Mouse (Mus musculus) left cerebral cortex, postnatal 4 days (tissue): ENCODE results near the gene Fabp3. TPM values are rescaled to one million over a fixed set of nuclear protein-coding genes. Genes with fewer than 3 reads are reported as not detected.

ENCODE experiments used
- DNase-seq: peaks from one replicate; pipeline ENCODE4 v3.0.0-alpha.2; 2022
- intact Hi-C: fragments of 180-260 bp; cut with DNase I; formaldehyde crosslinking; loops from one replicate; pipeline ENCODE4 v1.15.1; 2025
- total RNA-seq, 2 experiments: library from RNA; stranded (reverse); gene quantifications; 2 replicates each; pipeline ENCODE4 v1.2.3; 2021

Fabp3 gene
- total RNA-seq, 2 experiments from 2014 or later: 192 to 199 TPM

DNA sequence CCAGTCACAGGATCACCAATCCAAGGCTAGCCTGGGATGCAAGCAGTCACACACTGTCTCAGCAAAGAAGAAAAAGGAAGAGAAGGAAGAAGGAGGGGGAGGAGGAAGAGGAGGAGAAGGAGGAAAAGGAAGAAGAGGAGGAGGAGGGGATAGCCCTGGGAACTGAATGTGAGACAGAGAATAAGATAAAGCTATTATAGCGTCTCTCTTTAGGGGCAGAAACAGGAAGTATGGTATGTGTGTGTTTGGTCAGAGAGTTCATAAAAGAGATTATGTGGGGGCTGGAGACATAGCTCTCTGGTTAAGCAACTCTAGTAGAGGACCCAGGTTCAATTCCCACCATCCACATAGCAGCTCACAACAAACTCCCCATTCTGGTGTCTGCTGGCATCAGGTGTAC lies 14.8 kb downstream of the Fabp3 start:
- no peak for DNase-seq
- intact Hi-C loops: no loop called here

DNA sequence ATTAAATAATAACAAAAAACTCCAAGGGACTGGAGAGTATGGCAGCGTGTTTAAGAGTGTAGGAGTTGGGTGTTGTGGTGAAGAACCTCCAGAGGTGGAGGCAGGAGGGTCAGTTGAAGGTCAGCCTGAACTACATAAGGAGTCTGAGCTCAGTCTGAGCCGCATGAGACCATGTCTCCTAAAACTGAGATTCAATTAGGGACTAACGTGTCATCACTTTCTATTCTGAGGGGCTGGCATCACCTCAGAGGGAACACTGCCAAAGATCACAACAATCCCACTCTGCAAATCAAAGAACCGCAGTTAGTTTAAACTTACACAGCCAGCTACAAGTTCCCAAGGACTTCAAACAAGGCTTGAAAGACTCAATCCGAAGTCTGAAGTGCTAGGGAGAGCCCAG lies 15.2 kb downstream of the Fabp3 start:
- DNase-seq: no peak
- intact Hi-C loops: no loop called here

DNA sequence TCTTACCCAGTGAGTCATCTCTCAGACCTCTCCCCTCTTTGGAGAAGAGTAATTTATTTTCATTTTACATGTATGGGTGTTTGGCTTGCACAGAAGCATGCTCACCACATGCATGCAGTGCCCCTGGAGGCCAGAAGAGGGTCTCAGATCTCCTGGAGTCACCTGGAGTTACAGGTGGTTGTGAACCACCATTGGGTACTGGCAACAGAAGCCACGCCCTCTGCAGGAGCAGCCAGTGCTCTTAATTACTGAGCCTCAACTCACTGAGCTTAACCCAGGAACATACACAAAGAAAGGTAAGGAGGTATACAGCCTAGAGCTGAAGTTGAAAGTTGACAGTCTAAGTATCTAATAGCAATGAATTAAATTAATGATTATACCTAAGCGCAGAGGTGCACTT lies 17.1 kb downstream of the Fabp3 start:
- intact Hi-C loops: no loop called here
- DNase-seq: no peak

DNA sequence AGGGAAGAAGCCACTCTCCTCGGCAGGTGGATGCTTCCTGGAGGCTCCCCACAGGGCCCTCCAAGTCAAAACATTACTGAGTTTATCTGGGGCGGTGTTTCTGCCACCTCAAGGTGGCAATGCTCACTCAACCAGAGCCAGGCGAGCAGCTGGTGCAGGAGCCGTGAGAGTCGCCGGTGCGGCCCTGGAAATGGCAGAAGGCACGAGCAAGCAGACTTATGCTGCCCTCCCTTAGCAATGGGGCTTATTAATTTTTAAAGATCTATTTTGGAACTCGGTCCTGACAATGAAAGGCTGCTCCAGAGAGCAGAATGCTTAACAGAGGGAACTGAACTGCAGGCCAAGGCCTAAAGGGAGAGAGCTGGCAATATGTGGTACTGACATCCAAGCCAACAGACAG lies 19.0 kb downstream of the Fabp3 start:
- DNase-seq: peak; percentile 45
- intact Hi-C loops: no loop called here

DNA sequence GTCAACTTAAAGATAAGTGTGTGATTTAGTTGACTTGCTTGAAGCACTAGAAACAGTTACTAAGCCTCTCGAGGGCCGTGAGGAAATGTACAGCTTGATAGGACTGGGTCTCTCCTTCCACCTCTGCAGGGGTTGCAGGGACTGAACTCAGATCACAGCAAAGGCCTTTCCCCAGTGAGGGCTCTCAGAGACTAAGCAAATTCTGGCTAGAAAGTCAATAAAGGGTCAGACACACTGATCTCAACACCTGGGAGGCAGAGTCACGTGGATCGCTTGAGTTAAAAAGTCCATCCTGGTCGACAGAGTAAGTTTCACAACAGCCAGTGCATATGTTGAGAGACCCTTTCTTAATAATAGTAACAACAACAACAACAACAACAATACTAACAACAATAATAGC lies 27.5 kb downstream of the Fabp3 start:
- DNase-seq: no peak
- intact Hi-C loops: no loop called here

DNA sequence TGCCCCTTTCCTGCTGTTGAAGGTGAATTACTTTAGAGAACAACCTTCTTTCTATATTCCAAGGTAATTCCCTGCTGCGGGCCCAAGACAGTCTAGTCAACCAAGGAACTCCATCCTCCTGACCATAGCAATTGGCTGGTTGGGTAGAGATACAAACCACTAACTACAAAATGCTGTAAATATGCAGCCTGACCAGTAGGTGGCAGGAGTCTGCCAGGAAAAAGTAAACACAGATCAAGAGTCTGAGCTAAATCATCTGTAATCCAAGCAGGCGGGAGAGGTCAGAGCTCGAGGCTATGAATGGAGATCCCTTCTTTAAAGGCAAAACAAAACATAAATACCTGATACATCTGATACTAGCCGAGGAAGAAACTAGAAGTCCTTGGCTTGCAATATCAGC lies 33.3 kb downstream of the Fabp3 start:
- peak; percentile 31 for DNase-seq
- intact Hi-C loops: loop anchor here (5.0 kb wide), 1 partner anchor 606 kb away; no protein-coding TSS in a partner anchor

DNA sequence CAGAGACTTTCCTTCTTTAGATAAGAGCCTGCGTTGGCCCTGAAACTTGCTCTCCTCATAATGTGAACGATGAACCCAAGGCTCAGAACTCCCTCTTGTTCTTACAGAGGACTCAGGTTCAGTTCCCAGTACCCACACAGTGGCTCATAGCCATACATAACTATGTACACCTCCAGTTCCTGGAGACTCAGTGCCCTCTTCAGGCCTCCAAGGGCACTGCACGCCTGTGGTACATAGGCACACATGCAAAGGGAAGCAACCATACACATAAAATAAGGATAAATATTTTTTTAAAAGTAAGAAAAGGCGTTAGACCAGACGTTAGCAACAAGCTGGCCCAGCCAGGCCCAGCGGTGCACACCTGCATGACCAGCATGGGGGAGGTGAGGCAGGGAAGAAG lies 41.3 kb downstream of the Fabp3 start:
- intact Hi-C loops: no loop called here
- DNase-seq: no peak

DNA sequence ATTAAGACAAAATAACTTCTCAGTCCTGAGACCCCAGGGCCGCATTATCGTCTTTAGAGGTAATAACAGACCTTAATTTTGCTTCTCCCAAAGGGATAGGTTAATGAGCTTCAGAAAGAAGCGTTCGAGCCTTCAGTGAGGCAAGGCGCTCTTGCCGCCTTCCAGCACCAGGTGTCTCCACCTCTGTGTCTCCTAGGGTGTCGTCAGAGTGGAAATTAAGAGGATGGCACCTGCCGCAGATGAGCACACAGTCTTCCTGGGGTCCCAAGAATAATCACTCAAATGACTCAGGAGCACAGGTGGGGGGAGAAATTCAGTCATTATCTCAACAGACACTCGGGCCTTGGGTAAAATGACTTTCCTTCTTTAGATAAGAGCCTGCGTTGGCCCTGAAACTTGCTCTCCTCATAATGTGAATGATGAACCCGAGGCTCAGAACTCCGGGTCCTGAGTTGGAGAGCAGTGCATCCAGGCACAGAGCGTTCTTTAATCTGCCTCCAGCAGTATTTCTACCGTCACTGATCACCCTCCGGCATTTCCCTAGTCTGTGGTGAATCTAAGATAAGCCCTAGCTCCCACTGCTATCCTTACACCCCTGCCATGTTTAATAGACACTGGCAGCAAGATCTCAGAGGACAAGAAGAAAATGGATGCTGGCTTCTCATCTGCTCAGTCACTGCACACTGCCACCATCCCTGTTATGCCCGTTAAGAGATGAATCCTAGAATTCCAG lies 42.5 kb downstream of the Fabp3 start:
- no peak for DNase-seq
- intact Hi-C loops: no loop called here

DNA sequence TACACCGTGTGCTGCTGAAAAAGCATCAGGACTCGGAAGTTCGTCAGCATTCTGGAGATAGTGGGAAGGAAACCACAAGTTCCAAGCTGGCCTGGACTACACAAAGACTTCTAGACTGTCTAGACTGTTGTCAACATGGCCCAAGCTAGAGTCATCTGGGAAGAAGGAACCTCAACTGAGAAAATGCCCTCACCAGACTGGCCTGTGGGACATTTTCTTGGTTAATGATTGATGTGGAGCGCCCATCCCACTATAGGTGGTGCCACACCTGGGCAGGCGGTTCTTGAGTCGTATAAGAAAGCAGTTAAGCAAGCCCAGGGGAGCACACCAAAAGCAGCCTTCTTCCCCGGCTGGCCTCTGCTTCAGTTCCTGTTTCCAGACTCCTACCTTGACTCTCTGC lies 44.2 kb downstream of the Fabp3 start:
- intact Hi-C loops: no loop called here
- DNase-seq: no peak

DNA sequence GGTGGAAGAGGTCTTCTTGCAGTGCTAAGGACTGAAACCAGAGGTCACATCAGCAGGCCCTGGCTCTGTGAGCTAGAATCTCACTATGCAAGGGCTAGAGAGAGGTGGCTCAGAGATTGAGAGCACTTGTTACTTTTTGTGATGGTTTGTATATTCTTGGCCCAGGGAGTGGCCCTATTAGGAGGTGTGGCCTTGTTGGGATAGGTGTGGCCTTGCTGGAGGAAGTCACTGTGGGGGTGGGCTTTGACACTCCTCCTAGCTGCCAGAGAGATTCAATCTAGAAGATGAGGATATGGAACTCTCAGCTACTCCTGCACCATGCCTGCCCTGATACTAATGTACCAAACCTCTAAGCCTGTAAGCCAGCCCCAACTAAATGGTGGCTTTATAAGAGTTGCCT lies 49.6 kb downstream of the Fabp3 start:
- no peak for DNase-seq
- intact Hi-C loops: no loop called here

DNA sequence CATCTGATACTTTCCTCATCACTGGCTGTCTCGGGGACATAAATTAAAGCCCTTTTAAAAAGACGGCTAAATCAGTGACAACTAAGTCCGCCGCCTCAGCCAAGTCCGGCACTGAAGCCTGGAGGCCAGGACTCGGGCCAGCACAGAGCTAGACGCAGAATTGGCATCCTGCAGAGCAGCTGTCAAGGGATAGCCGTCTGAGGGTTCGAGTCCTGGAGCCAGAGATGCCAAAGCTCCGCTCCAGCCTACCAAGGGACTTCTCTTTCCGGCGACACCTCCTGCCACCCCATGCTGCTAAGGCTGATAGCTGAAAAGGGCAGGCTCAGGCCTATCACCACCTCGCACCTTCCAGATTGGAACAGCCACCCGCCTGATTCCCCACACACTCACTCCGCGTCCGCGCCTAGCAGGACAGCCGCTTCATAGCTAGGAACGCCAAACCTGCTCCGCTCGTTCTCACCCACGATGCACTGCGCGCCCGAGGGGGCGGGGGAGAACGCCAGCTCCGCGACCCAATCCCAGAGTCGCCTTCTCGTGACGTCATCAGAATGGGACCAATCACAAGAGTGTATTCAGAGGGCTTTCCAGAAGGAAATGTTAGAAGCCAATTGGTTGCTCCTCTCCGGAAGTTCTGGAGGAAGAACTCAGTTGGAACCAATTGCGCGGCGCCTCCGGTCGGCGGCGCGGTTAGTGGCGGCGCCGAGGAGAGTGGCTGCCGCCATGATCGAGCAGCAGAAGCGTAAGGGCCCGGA lies 51.3 kb downstream of the Fabp3 start, which contains the start of the genes Zcchc17 and Snrnp40:
Gene Zcchc17, minus strand, starts transcription at position 458 of the 752 bp plus-strand sequence.
Gene Snrnp40, plus strand, starts transcription at position 647 of the 752 bp plus-strand sequence.
- peak; percentile 99 for DNase-seq
- intact Hi-C loops: no loop called here

DNA sequence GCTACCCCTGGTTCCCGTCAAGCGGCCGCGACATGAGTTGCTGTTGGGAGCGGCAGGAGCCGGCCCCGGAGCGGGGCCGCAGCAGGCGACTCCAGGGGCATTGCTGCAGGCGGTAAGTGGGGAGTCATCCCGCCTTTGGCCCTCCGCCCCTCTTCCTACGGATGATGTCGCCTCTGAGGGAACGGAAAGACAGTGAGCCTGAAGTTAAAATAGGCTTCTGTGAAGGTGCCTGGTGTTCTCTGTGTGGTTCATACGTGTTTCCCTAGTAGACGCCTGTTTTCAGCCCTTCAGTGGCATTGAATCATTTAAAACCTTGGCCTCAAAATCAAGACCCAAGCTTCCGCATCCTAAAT lies 51.8 kb downstream of the Fabp3 start:
- intact Hi-C loops: no loop called here
- no peak for DNase-seq

Other genes with a start within 250 kb of the Fabp3 start
- gene Pef1, start 206.0 kb upstream of the Fabp3 start, total RNA-seq: 10 to 100 TPM; 33.8 to 36.1 TPM
- 1 to 10 TPM; 1.9 to 3.6 TPM for gene Hcrtr1, start 169.2 kb upstream of the Fabp3 start, total RNA-seq
- 1 to 10 TPM; 1.6 to 2.5 TPM for gene Tinagl1, start 133.5 kb upstream of the Fabp3 start, total RNA-seq
- not detected for gene Gm853, start 86.2 kb upstream of the Fabp3 start, total RNA-seq
- gene Serinc2, start 29.4 kb upstream of the Fabp3 start, total RNA-seq: 1 to 10 TPM; 8.5 to 9.2 TPM
- 1 to 10 TPM; 1.0 to 1.7 TPM for gene Gm10570, start 79 bp downstream of the Fabp3 start, total RNA-seq
- 10 to 100 TPM; 50.7 to 54.9 TPM for gene Zcchc17, start 51.3 kb downstream of the Fabp3 start, total RNA-seq
- gene Snrnp40, start 51.5 kb downstream of the Fabp3 start, total RNA-seq: 10 to 100 TPM; 42.4 to 46.1 TPM